Mouse (Mus musculus): ENCODE results near the gene Gm45208. TPM values are rescaled to one million over a fixed set of nuclear protein-coding genes. Genes with fewer than 3 reads are reported as not detected.

The Gm45208 gene
- polyA plus RNA-seq, 1 experiment: 4.0 TPM

- Histone ChIP-seq H3K4me1 (ENCODE audit: control insufficient read depth, insufficient read depth, insufficient read length, low read length) (no peaks in the 10 kb centered on the region), H3K27ac (replicated peaks; ENCODE audit: low read depth, low read length) (no peak overlapping the region), H3K4me3 (ENCODE audit: insufficient read depth, low read depth, low read length) (no peak overlapping the region)
Observed at GRCm38 (mm10) chrX:7778450-7779244, 56.6 kb downstream of the Gm45208 start.

- H3K4me3 ChIP-seq (ENCODE audit: insufficient read depth, low read depth, low read length): no peak overlapping the region
- no peaks in the 10 kb centered on the region for H3K4me1 ChIP-seq (ENCODE audit: control insufficient read depth, insufficient read depth, insufficient read length, low read length)
- no peak overlapping the region for H3K27ac ChIP-seq (replicated peaks; ENCODE audit: low read depth, low read length)
Observed at GRCm38 (mm10) chrX:7779294-7779693, 57.2 kb downstream of the Gm45208 start.

Other genes starting within 250 kb of the Gm45208 start
- gene Foxp3, start 148.6 kb upstream of the Gm45208 start, polyA plus RNA-seq (2012; ENCODE audit: insufficient read depth, insufficient read length, missing spikeins): not detected in 2 replicates
- gene Ppp1r3f, start 148.0 kb upstream of the Gm45208 start, polyA plus RNA-seq (2012; ENCODE audit: insufficient read depth, insufficient read length, missing spikeins): 2.2 and 2.4 TPM in 2 replicates
- 6.0 and 6.1 TPM in 2 replicates for gene Ccdc22, start 116.7 kb upstream of the Gm45208 start, polyA plus RNA-seq (2012; ENCODE audit: insufficient read depth, insufficient read length, missing spikeins)
- gene Cacna1f, start 115.2 kb upstream of the Gm45208 start, polyA plus RNA-seq (2012; ENCODE audit: insufficient read depth, insufficient read length, missing spikeins): not detected in 2 replicates
- gene Syp, start 83.8 kb upstream of the Gm45208 start, polyA plus RNA-seq (2012; ENCODE audit: insufficient read depth, insufficient read length, missing spikeins): 13.0 and 15.6 TPM in 2 replicates
- 6.3 and 8.3 TPM in 2 replicates for gene Prickle3, start 65.0 kb upstream of the Gm45208 start, polyA plus RNA-seq (2012; ENCODE audit: insufficient read depth, insufficient read length, missing spikeins)
- 27.0 and 31.6 TPM in 2 replicates for gene Plp2, start 50.9 kb upstream of the Gm45208 start, polyA plus RNA-seq (2012; ENCODE audit: insufficient read depth, insufficient read length, missing spikeins)
- gene Magix, start 41.0 kb upstream of the Gm45208 start, polyA plus RNA-seq (2012; ENCODE audit: insufficient read depth, insufficient read length, missing spikeins): 2.9 and 3.4 TPM in 2 replicates
- gene Gpkow, start 25.1 kb upstream of the Gm45208 start, polyA plus RNA-seq (2012; ENCODE audit: insufficient read depth, insufficient read length, missing spikeins): 17.4 and 24.4 TPM in 2 replicates
- 41.8 and 42.4 TPM in 2 replicates for gene Wdr45, start 7.9 kb upstream of the Gm45208 start, polyA plus RNA-seq (2012; ENCODE audit: insufficient read depth, insufficient read length, missing spikeins)
- gene Praf2, start 6.2 kb downstream of the Gm45208 start, polyA plus RNA-seq (2012; ENCODE audit: insufficient read depth, insufficient read length, missing spikeins): 10.2 and 10.8 TPM in 2 replicates
- not detected in 2 replicates for gene Ccdc120, start 28.7 kb downstream of the Gm45208 start, polyA plus RNA-seq (2012; ENCODE audit: insufficient read depth, insufficient read length, missing spikeins)
- gene Tfe3, start 40.3 kb downstream of the Gm45208 start, polyA plus RNA-seq (2012; ENCODE audit: insufficient read depth, insufficient read length, missing spikeins): 22.3 and 27.5 TPM in 2 replicates
- gene Gripap1, start 67.5 kb downstream of the Gm45208 start, polyA plus RNA-seq (2012; ENCODE audit: insufficient read depth, insufficient read length, missing spikeins): 18.6 and 19.2 TPM in 2 replicates
- gene Kcnd1, start 100.0 kb downstream of the Gm45208 start, polyA plus RNA-seq (2012; ENCODE audit: insufficient read depth, insufficient read length, missing spikeins): 0.21 TPM in 1 of 2 replicates, not detected in the other
- gene Otud5, start 119.1 kb downstream of the Gm45208 start, polyA plus RNA-seq (2012; ENCODE audit: insufficient read depth, insufficient read length, missing spikeins): 14.1 and 23.4 TPM in 2 replicates
- 1.7 and 2.0 TPM in 2 replicates for gene Pim2, start 156.0 kb downstream of the Gm45208 start, polyA plus RNA-seq (2012; ENCODE audit: insufficient read depth, insufficient read length, missing spikeins)
- 9.2 and 15.3 TPM in 2 replicates for gene Slc35a2, start 161.8 kb downstream of the Gm45208 start, polyA plus RNA-seq (2012; ENCODE audit: insufficient read depth, insufficient read length, missing spikeins)
- gene Pqbp1, start 177.0 kb downstream of the Gm45208 start, polyA plus RNA-seq (2012; ENCODE audit: insufficient read depth, insufficient read length, missing spikeins): 25.0 and 29.5 TPM in 2 replicates
- 47.7 and 50.3 TPM in 2 replicates for gene Timm17b, start 177.1 kb downstream of the Gm45208 start, polyA plus RNA-seq (2012; ENCODE audit: insufficient read depth, insufficient read length, missing spikeins)
- gene Gm10491, start 185.6 kb downstream of the Gm45208 start, polyA plus RNA-seq (2012; ENCODE audit: insufficient read depth, insufficient read length, missing spikeins): not detected in 2 replicates
- not detected in 2 replicates for gene Gm10490, start 187.3 kb downstream of the Gm45208 start, polyA plus RNA-seq (2012; ENCODE audit: insufficient read depth, insufficient read length, missing spikeins)
- gene Pcsk1n, start 197.6 kb downstream of the Gm45208 start, polyA plus RNA-seq (2012; ENCODE audit: insufficient read depth, insufficient read length, missing spikeins): not detected in 2 replicates
- not detected in 2 replicates for gene Eras, start 206.4 kb downstream of the Gm45208 start, polyA plus RNA-seq (2012; ENCODE audit: insufficient read depth, insufficient read length, missing spikeins)
- gene Hdac6, start 225.6 kb downstream of the Gm45208 start, polyA plus RNA-seq (2012; ENCODE audit: insufficient read depth, insufficient read length, missing spikeins): 7.6 and 11.6 TPM in 2 replicates

All from brown adipose tissue, adult 24 weeks (tissue).